Mouse (Mus musculus) heart, embryonic 15.5 days (tissue): Measurements from ENCODE around the gene Naa80. TPM values are rescaled to one million over a fixed set of nuclear protein-coding genes. Genes with fewer than 3 reads are reported as not detected.

ENCODE experiments used
- ATAC-seq: fragments of 200-750 bp; cut with Nextera tagmentation; replicated peaks from 2 replicates; pipeline ENCODE4 v1.8.0; 2017; ENCODE audit warnings: low read depth, moderate TSS enrichment; ENCODE audit not compliant: insufficient number of reproducible peaks, insufficient read depth, low FRiP score
- H3K27ac ChIP-seq: fragments of 300-500 bp; sonication (generic); 2 replicates; pipeline ENCODE4 v1.5.1; 2015; ENCODE audit warnings: mild to moderate bottlenecking, inconsistent platforms
- H3K27me3 ChIP-seq: fragments of 300-500 bp; sonication (generic); 2 replicates; pipeline ENCODE4 v1.6.1; 2015; ENCODE audit warnings: inconsistent platforms
- H3K36me3 ChIP-seq: fragments of 300-500 bp; sonication (generic); 2 replicates; pipeline ENCODE4 v1.6.1; 2015; ENCODE audit warnings: mild to moderate bottlenecking, inconsistent platforms
- H3K4me1 ChIP-seq: fragments of 300-500 bp; sonication (generic); replicated peaks from 2 replicates; pipeline ENCODE4 v1.6.1; 2015; ENCODE audit warnings: inconsistent platforms
- H3K4me2 ChIP-seq: fragments of 300-500 bp; sonication (generic); 2 replicates; pipeline ENCODE4 v1.6.1; 2015; ENCODE audit warnings: inconsistent platforms, mild to moderate bottlenecking, moderate library complexity
- H3K4me3 ChIP-seq: fragments of 300-500 bp; sonication (generic); 2 replicates; pipeline ENCODE4 v1.5.1; 2015; ENCODE audit warnings: mild to moderate bottlenecking, inconsistent platforms
- H3K9ac ChIP-seq: fragments of 300-500 bp; sonication (generic); 2 replicates; pipeline ENCODE4 v1.6.1; 2015; ENCODE audit warnings: mild to moderate bottlenecking, inconsistent platforms
- H3K9me3 ChIP-seq: fragments of 300-500 bp; sonication (generic); replicated peaks from 2 replicates; pipeline ENCODE4 v1.6.1; 2016; ENCODE audit warnings: inconsistent platforms
- WGBS: fragments of 180-500 bp; shearing (Covaris S2); methylation state at CpG from one replicate; pipeline ENCODE4 v1.1.7; 2015; ENCODE audit warnings: mixed read lengths; 5-methylcytosine and 5-hydroxymethylcytosine counted together
- polyA plus RNA-seq: library from polyadenylated mRNA; unstranded; fragments of >200 nt; fragmentation: Nextera tagmentation; extraction: Ambion mirVana; gene quantifications from 2 replicates; pipeline ENCODE4 v1.2.1, GENCODE M21; 2015

The Naa80 gene
- polyA plus RNA-seq, 1 experiment from 2014 or later, result 13.4 TPM

DNA sequence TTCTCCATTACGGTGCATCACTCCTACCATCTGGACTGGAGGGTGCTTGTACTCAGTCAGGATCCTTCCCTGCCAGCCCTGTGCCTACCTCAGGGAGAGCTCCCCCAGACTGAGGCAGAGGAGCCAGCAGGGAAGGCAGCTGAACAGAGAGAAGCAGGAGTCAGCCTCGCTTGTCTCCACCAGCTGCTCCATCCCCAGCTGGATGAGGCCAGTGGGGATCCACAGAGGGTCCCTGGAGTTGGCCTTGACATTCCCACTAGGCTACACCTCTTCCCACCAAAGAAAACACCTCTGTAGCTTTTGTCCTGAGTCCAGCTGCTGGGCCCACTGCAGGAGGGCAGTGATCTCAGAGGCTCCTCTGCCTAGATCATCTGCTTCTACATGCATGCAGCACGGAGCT, 46.3 kb downstream of the Naa80 start:
- Histone ChIP-seq H3K27ac (peak overlapping the region; percentile 89), H3K4me3 (no peak overlapping the region), H3K9me3 (no peaks in the 10 kb centered on the region), H3K4me2 (peak overlapping the region; percentile 12; the same call in 1 of the 2 replicates), H3K36me3 (peaks cover 26% of the 10 kb centered on the region), H3K27me3 (no peaks in the 10 kb centered on the region), H3K4me1 (peaks cover 89% of the 10 kb centered on the region), H3K9ac (peak overlapping the region; percentile 25)
- 85% methylated on average over 3 of the region's 3 CpGs for WGBS
- ATAC-seq, result no peak

DNA sequence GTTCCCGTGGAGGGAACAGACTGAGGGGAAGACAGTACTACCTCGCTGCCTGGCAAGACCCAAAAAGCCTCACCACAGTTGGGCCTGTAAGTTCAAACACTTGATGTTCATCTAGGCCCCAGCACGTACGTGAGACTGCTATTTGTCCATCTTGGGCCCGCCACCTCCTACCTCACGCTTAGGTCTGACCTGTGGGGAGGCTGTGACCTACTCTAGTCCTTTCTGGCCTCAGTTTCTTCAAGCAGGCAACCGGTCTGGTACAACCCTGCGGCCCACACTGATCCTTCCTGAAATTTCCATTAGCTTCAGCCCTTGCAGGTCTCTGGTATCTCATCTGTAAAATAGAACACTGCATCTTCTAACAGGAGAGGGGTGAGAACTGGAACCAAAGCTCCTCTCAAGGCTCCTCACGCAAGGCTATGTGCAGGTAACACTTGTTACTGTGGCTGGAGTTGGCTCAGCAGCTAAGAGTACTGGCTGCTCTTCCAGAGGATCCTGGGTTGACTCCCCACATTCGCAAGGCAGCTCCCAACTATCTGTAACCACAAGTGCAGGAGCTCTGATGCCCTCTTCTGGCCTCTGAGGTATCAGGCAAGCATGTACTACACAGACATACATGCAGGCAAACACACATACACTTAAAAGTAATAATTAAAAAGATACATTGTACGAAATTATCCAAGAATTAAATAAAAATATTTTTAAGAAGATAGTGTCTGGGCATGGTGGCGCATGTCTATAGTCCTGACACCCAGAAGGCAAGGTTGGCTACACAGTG, 46.9 kb downstream of the Naa80 start:
- peak overlapping the region; percentile 89 for H3K27ac ChIP-seq
- peaks cover 20% of the 10 kb centered on the region for H3K36me3 ChIP-seq
- H3K4me1 ChIP-seq, result peaks cover 89% of the 10 kb centered on the region
- no peaks in the 10 kb centered on the region for H3K27me3 ChIP-seq
- H3K4me3 ChIP-seq, result no peak overlapping the region
- WGBS, result 88% methylated on average over 12 of the region's 12 CpGs
- H3K9ac ChIP-seq, result peak overlapping the region; percentile 25; the same call in 1 of the 2 replicates
- H3K9me3 ChIP-seq, result no peaks in the 10 kb centered on the region
- ATAC-seq, result no peak
- H3K4me2 ChIP-seq, result peak overlapping the region; percentile 94; the same call in 1 of the 2 replicates

- H3K36me3 ChIP-seq, result peaks cover 20% of the 10 kb centered on the region
- peak overlapping the region; percentile 89 for H3K27ac ChIP-seq
- ATAC-seq, result no peak; the same call in 1 of the 2 replicates
- WGBS, result 47% methylated on average over 15 of the region's 15 CpGs
- H3K4me1 ChIP-seq, result peaks cover 90% of the 10 kb centered on the region
- peak overlapping the region; percentile 13 for H3K4me3 ChIP-seq
- H3K9ac ChIP-seq, result peak overlapping the region; percentile 44
- no peaks in the 10 kb centered on the region for H3K27me3 ChIP-seq
- no peaks in the 10 kb centered on the region for H3K9me3 ChIP-seq
- H3K4me2 ChIP-seq, result peak overlapping the region; percentile 94
These were observed 47.6 kb downstream of the Naa80 start for GRCm38 (mm10) chr9:107626158-107626843.

DNA sequence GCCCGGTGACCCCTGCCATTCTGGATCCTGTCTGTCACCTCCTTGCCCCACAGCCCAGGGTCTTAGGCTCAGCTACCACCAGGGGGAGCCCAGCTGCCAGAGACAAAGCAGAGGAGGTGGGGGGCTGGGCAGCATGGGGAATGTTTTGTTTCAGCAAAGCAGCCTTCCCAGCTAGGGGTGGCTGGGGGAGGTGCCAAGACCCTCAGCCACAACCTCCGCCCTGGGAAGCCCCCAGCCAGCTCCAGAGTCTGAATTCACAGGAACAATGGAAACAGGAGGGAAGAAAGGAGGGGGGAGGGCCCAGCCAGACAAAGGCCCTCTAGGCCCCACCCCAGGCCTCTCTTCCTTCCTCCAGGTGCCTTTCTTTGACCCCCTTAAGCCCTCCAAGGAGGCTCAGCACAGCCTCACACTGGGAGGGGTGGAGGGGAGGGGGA, 48.2 kb downstream of the Naa80 start:
- peaks cover 19% of the 10 kb centered on the region for H3K36me3 ChIP-seq
- peak overlapping the region; percentile 89 for H3K27ac ChIP-seq
- peak; percentile 59 for ATAC-seq
- peaks cover 90% of the 10 kb centered on the region for H3K4me1 ChIP-seq
- H3K9me3 ChIP-seq, result no peaks in the 10 kb centered on the region
- H3K4me3 ChIP-seq, result peak overlapping the region; percentile 13
- 6% methylated on average over 2 of the region's 2 CpGs for WGBS
- peak overlapping the region; percentile 94 for H3K4me2 ChIP-seq
- peak overlapping the region; percentile 44 for H3K9ac ChIP-seq
- H3K27me3 ChIP-seq, result no peaks in the 10 kb centered on the region

DNA sequence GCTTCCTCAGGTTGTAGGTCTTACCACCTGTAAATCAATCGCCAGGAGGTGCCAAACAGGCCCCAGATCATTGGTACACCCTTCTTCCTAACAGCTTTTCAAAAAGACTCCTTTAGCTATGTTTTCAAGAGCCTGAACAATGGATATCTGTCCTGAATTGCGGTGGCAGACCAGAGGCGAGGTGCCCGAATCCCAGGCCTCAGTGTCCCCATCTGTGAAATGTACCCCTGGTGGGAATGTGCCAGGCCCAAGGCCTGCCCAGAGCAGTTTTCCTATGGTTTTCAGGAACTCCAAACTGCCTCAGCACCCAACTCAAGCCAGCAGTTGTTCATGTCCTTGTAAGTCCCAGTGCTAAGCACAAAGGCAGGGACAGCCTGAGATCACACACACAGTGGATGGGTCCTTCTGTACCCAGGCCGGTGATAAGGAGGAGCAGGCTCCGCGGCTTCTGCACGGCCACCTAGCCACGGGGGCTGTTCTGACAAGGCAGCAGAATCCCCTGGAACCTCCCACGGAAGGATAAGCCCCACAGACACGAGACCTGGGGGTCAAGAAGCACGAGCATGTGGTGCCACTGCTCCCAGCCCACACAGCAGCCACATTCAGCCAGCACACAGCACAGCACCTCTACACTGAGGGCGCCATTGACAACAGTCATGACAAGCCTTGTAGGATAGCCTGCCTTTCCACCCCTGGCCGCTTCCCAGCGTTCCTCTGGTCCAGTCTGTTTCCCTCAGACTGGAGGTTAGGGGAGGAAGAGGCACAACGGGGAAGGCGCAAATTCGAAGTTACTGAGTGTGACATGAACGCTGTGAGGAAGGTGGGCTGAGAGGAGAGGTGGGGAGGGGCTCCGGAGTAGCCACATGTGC, 48.9 kb downstream of the Naa80 start:
- H3K4me3 ChIP-seq, result no peak overlapping the region; the same call in 1 of the 2 replicates
- ATAC-seq, result no peak
- H3K27me3 ChIP-seq, result no peaks in the 10 kb centered on the region
- H3K9ac ChIP-seq, result peak overlapping the region; percentile 44
- H3K36me3 ChIP-seq, result peaks cover 13% of the 10 kb centered on the region; the same call in 1 of the 2 replicates
- H3K9me3 ChIP-seq, result no peaks in the 10 kb centered on the region
- peaks cover 94% of the 10 kb centered on the region for H3K4me1 ChIP-seq
- H3K27ac ChIP-seq, result peak overlapping the region; percentile 89
- peak overlapping the region; percentile 94 for H3K4me2 ChIP-seq
- 32% methylated on average over 20 of the region's 20 CpGs for WGBS

DNA sequence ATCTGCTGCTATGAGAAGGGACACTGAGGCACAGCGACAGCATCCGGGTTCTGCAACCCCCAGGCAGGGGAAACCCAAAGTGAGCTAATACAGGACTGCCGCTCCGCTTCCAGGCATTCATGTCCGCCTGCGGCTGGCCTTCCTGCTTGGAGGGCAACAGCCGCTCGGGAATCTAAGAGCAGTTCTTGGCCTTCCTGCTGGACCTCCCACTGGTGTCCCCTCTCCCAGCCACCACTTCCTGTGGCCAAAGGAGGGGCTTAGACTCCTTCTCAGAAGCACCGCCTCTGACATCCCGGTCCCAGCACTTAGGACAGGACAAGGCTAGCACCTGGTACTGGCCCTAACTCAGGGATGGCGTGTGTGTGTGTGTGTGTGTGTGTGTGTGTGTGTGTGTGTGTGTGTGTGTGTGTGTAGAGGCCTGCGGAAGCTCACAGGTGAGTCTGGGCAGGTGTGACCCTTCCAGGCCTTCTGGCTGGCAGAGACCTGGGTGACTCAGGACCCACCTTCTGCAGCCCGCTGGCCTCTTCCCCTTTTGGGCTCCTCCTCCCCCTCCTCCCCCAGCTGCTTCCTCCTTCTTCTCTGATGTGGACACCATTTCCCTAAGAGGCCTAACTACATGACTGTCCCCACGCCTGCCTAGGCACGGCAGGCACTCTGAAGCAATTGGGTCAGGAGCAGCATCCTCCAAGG, 50.2 kb downstream of the Naa80 start:
- H3K9ac ChIP-seq, result peak overlapping the region; percentile 18; the same call in 1 of the 2 replicates
- H3K27ac ChIP-seq, result peak overlapping the region; percentile 89
- peak; percentile 32; the same call in 1 of the 2 replicates for ATAC-seq
- no peaks in the 10 kb centered on the region for H3K9me3 ChIP-seq
- H3K4me2 ChIP-seq, result peak overlapping the region; percentile 94
- H3K4me3 ChIP-seq, result peak overlapping the region; percentile 12
- H3K4me1 ChIP-seq, result peaks cover 94% of the 10 kb centered on the region
- peaks cover 6% of the 10 kb centered on the region; the same call in 1 of the 2 replicates for H3K36me3 ChIP-seq
- H3K27me3 ChIP-seq, result no peaks in the 10 kb centered on the region
- WGBS, result 48% methylated on average over 15 of the region's 15 CpGs

DNA sequence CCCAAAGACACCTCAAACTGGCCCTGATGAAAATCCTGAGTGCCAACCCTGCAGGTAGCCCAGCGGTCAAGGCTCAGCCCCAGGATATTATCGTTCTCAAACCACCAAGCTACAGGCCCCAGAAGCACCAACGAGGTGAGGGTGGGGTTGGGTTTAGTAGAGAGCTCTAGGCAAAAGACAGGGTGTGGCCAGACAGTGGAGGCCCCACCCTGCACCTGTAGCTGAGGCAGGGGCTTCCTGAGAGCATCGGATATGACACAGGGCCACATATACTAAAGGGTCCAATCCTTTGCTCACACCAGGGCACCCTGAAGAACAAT, 50.7 kb downstream of the Naa80 start:
- H3K4me2 ChIP-seq, result peak overlapping the region; percentile 94
- no peaks in the 10 kb centered on the region for H3K27me3 ChIP-seq
- H3K36me3 ChIP-seq, result peaks cover 6% of the 10 kb centered on the region; the same call in 1 of the 2 replicates
- peak overlapping the region; percentile 9; the same call in 1 of the 2 replicates for H3K4me3 ChIP-seq
- H3K4me1 ChIP-seq, result peaks cover 89% of the 10 kb centered on the region
- H3K27ac ChIP-seq, result peak overlapping the region; percentile 89
- no peaks in the 10 kb centered on the region for H3K9me3 ChIP-seq
- ATAC-seq, result no peak
- H3K9ac ChIP-seq, result 0 out of 2 replicates have a peak overlapping the region, but pooled peaks have one; percentile 13
- WGBS, result 40% methylated on average over 4 of the region's 4 CpGs

DNA sequence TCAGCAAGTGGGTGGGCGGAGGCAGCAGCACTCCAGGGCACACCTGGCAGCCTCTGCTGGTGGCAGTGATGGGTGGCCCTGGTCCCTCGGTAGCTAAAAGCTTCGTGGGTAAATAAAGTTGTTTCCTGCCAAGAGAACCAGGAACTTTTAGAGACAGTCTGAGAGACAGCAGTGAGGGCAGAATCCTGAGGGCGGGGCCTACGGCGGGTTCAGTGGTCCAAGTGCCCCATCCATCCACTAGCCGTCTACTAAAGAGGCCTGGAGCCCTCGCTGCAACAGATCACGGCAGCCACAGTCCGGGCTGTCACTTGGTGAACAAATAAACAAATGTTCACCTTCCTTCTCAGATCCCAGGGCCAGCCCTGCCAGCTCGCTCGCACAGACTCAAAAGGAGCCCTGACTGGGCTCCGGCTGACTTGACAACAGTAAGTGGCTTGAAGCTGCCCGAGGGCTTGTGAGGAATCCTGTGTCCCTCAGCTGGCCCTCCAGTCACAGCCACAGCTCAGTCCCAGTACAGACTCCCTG, 51.3 kb downstream of the Naa80 start:
- peak overlapping the region; percentile 89 for H3K27ac ChIP-seq
- H3K4me2 ChIP-seq, result peak overlapping the region; percentile 94
- ATAC-seq, result no peak
- 0 out of 2 replicates have a peak overlapping the region, but pooled peaks have one; percentile 2 for H3K4me3 ChIP-seq
- H3K9me3 ChIP-seq, result no peaks in the 10 kb centered on the region
- 28% methylated on average over 14 of the region's 14 CpGs for WGBS
- peaks cover 6% of the 10 kb centered on the region; the same call in 1 of the 2 replicates for H3K36me3 ChIP-seq
- peaks cover 83% of the 10 kb centered on the region for H3K4me1 ChIP-seq
- peak overlapping the region; percentile 32 for H3K9ac ChIP-seq
- no peaks in the 10 kb centered on the region for H3K27me3 ChIP-seq

- peak overlapping the region; percentile 89 for H3K27ac ChIP-seq
- H3K27me3 ChIP-seq, result no peaks in the 10 kb centered on the region
- H3K4me1 ChIP-seq, result peaks cover 79% of the 10 kb centered on the region
- no peaks in the 10 kb centered on the region for H3K9me3 ChIP-seq
- peak overlapping the region; percentile 32; the same call in 1 of the 2 replicates for H3K9ac ChIP-seq
- H3K36me3 ChIP-seq, result peaks cover 1% of the 10 kb centered on the region; the same call in 1 of the 2 replicates
- H3K4me2 ChIP-seq, result peak overlapping the region; percentile 94
- no peak for ATAC-seq
- WGBS, result 24% methylated on average over 4 of the region's 4 CpGs
- 0 out of 2 replicates have a peak overlapping the region, but pooled peaks have one; percentile 2 for H3K4me3 ChIP-seq
These were observed 51.9 kb downstream of the Naa80 start for GRCm38 (mm10) chr9:107630576-107630975.

DNA sequence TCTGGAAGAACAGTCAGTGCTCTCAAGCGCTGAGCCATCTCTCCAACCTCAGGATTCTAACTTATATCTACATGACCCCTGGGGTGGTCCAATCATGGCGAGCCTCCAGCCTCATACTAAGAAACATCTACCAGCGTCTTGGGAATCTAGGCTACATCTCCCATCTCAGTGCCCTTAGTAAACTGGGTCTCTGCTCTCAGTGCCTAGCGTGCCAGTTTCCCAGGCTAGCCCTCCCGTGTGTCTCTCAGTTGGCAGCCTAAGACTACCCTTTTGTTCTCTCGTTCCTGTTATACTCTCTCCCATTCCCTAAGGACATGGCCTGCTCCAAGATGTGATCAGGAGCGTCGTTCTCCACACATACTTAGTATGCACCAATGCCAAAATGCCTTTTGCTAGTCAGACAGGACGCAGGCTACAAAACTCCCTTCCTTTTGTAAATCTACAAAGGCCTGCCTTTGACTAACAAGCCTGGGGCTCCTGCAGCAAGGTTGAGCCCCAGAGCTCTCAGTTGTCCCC, 52.7 kb downstream of the Naa80 start:
- peak overlapping the region; percentile 89 for H3K27ac ChIP-seq
- no peaks in the 10 kb centered on the region for H3K36me3 ChIP-seq

More for the DNA sequence above, 52.7 kb downstream of the Naa80 start:
- no peak for ATAC-seq
- Histone ChIP-seq H3K4me2 (peak overlapping the region; percentile 94), H3K9ac (no peak overlapping the region), H3K4me1 (peaks cover 77% of the 10 kb centered on the region), H3K4me3 (peak overlapping the region; percentile 94; the same call in 1 of the 2 replicates), H3K27me3 (no peaks in the 10 kb centered on the region), H3K9me3 (no peaks in the 10 kb centered on the region)
- 73% methylated on average over 9 of the region's 9 CpGs for WGBS
